Mouse (Mus musculus): ENCODE data around the gene Fsd1. TPM values are rescaled to one million over a fixed set of nuclear protein-coding genes. Genes with fewer than 3 reads are reported as not detected.

Gene Fsd1
- polyA plus RNA-seq, 1 experiment from 2014 or later: 42.4 TPM

Other genes with a start within 250 kb of the Fsd1 start
- 0.08 and 0.11 TPM in 2 replicates for gene Adgre4, start 236.5 kb upstream of the Fsd1 start, polyA plus RNA-seq (2016; fragmentation: Nextera tagmentation; extraction: Ambion mirVana)
- 10.2 and 10.8 TPM in 2 replicates for gene Zfp119a, start 107.6 kb upstream of the Fsd1 start, polyA plus RNA-seq (2016; fragmentation: Nextera tagmentation; extraction: Ambion mirVana)
- 14.1 and 14.3 TPM in 2 replicates for gene Zfp959, start 94.4 kb upstream of the Fsd1 start, polyA plus RNA-seq (2016; fragmentation: Nextera tagmentation; extraction: Ambion mirVana)
- gene Zfp119b, start 37.0 kb upstream of the Fsd1 start, polyA plus RNA-seq (2016; fragmentation: Nextera tagmentation; extraction: Ambion mirVana): 5.0 and 7.0 TPM in 2 replicates
- 1.6 TPM in 2 replicates for gene Ebi3, start 33.9 kb upstream of the Fsd1 start, polyA plus RNA-seq (2016; fragmentation: Nextera tagmentation; extraction: Ambion mirVana)
- 24.6 and 26.6 TPM in 2 replicates for gene Yju2, start 27.4 kb upstream of the Fsd1 start, polyA plus RNA-seq (2016; fragmentation: Nextera tagmentation; extraction: Ambion mirVana)
- gene Shd, start 16.0 kb upstream of the Fsd1 start, polyA plus RNA-seq (2016; fragmentation: Nextera tagmentation; extraction: Ambion mirVana): 52.6 and 54.1 TPM in 2 replicates
- gene Stap2, start 19.1 kb downstream of the Fsd1 start, polyA plus RNA-seq (2016; fragmentation: Nextera tagmentation; extraction: Ambion mirVana): 7.2 and 9.2 TPM in 2 replicates
- 165 and 169 TPM in 2 replicates for gene Mpnd, start 19.2 kb downstream of the Fsd1 start, polyA plus RNA-seq (2016; fragmentation: Nextera tagmentation; extraction: Ambion mirVana)
- gene Sh3gl1, start 50.1 kb downstream of the Fsd1 start, polyA plus RNA-seq (2016; fragmentation: Nextera tagmentation; extraction: Ambion mirVana): 171 and 175 TPM in 2 replicates
- 48.8 and 51.2 TPM in 2 replicates for gene Chaf1a, start 53.9 kb downstream of the Fsd1 start, polyA plus RNA-seq (2016; fragmentation: Nextera tagmentation; extraction: Ambion mirVana)
- 42.0 and 46.4 TPM in 2 replicates for gene Ubxn6, start 88.5 kb downstream of the Fsd1 start, polyA plus RNA-seq (2016; fragmentation: Nextera tagmentation; extraction: Ambion mirVana)
- gene Hdgfl2, start 93.1 kb downstream of the Fsd1 start, polyA plus RNA-seq (2016; fragmentation: Nextera tagmentation; extraction: Ambion mirVana): 176 and 189 TPM in 2 replicates
- 0.12 and 0.23 TPM in 2 replicates for gene Plin4, start 123.3 kb downstream of the Fsd1 start, polyA plus RNA-seq (2016; fragmentation: Nextera tagmentation; extraction: Ambion mirVana)
- gene Plin5, start 131.1 kb downstream of the Fsd1 start, polyA plus RNA-seq (2016; fragmentation: Nextera tagmentation; extraction: Ambion mirVana): 0.10 TPM in 2 replicates
- 0.24 TPM in 1 of 2 replicates, not detected in the other for gene Lrg1, start 135.5 kb downstream of the Fsd1 start, polyA plus RNA-seq (2016; fragmentation: Nextera tagmentation; extraction: Ambion mirVana)
- 3.1 and 3.3 TPM in 2 replicates for gene Sema6b, start 153.8 kb downstream of the Fsd1 start, polyA plus RNA-seq (2016; fragmentation: Nextera tagmentation; extraction: Ambion mirVana)
- 8.3 and 9.5 TPM in 2 replicates for gene Tnfaip8l1, start 176.0 kb downstream of the Fsd1 start, polyA plus RNA-seq (2016; fragmentation: Nextera tagmentation; extraction: Ambion mirVana)
- 69.3 and 78.4 TPM in 2 replicates for gene Mydgf, start 197.4 kb downstream of the Fsd1 start, polyA plus RNA-seq (2016; fragmentation: Nextera tagmentation; extraction: Ambion mirVana)
- gene Dpp9, start 232.4 kb downstream of the Fsd1 start, polyA plus RNA-seq (2016; fragmentation: Nextera tagmentation; extraction: Ambion mirVana): 36.2 and 37.7 TPM in 2 replicates